ENCODE assay signal across 12 mouse cellular contexts in genomic region chr10:60220607-60221006, GRCm38 (mm10).
"Had no signal": no experiment of that assay in that cellular context is flagged by ENCODE, and none has a peak within 500 bp of the region (broad histone marks: within the 10 kb centered on the region; RNA-seq: fewer than 3 reads in every experiment).

No protein-coding gene starts in this region.

- H3K27ac ChIP-seq: liver, embryonic 14.5 days; lung, embryonic 15.5 days; neural tube, embryonic 12.5 days had no signal

- H3K9ac ChIP-seq: liver, embryonic 14.5 days; lung, embryonic 15.5 days; neural tube, embryonic 12.5 days had no signal

- H3K4me2 ChIP-seq: lung, embryonic 15.5 days; neural tube, embryonic 12.5 days had no signal

- ATAC-seq: intestine, embryonic 16.5 days had no signal

- DNase-seq: kidney, postnatal 10 days; kidney, postnatal 4 days; liver; midbrain, embryonic 14.5 days; right cerebral cortex, postnatal 14 days; thymus, adult 2 months; thymus, postnatal 36 days had no signal

- H3K4me3 ChIP-seq: lung, embryonic 15.5 days; myocyte; neural tube, embryonic 12.5 days had no signal

- H3K36me3 ChIP-seq: lung, embryonic 15.5 days; neural tube, embryonic 12.5 days had no signal

- H3K9me3 ChIP-seq: lung, embryonic 15.5 days; neural tube, embryonic 12.5 days had no signal
